Mouse (Mus musculus): ENCODE data around the gene Cdk9. TPM values are rescaled to one million over a fixed set of nuclear protein-coding genes. Genes with fewer than 3 reads are reported as not detected.
A peak's percentile ranks its signal among the peaks of the same experiment; 100 is the strongest.

The Cdk9 gene
- polyA plus RNA-seq, 1 experiment from 2014 or later: 126 TPM

DNA sequence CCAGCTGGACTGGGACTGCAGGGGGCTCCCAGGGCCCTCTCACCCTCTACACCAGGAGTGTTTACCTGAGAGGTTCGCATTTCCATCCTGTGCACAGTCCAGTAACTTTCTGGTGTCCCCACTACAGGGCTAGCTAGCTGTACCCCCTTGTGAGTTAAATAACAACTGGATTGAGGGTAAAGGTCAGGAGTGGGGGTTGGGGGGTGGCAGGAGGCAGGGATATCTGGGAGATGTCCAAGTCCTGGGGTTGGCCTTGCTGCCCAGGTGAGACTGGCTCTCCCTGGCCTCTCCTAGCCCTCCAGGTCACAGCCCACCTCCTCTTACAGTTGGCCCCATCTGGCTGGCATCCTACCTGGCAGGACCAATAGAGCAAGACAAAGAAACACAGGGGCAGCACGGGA, 8.9 kb downstream of the Cdk9 start, which contains the start of gene Fpgs:
TSS of gene Fpgs (minus strand) at position 125 of the 401 bp plus-strand sequence.
- Histone ChIP-seq H3K4me2 (replicated peaks) (no peak within 1 kb of the TSS), H3K9ac (no peak within 1 kb of the TSS), H3K4me1 (no peaks in the 10 kb centered on the region), H3K27ac (no peak within 1 kb of the TSS), H3K36me3 (peaks cover 65% of the 10 kb centered on the region), H3K27me3 (no peaks in the 10 kb centered on the region), H3K4me3 (no peak within 1 kb of the TSS), H3K9me3 (no peaks in the 10 kb centered on the region)
- WGBS: 89% methylated on average over 2 of the region's 2 CpGs
- ATAC-seq (ENCODE audit: insufficient number of reproducible peaks, insufficient read depth, low FRiP score, low TSS enrichment): no peak

DNA sequence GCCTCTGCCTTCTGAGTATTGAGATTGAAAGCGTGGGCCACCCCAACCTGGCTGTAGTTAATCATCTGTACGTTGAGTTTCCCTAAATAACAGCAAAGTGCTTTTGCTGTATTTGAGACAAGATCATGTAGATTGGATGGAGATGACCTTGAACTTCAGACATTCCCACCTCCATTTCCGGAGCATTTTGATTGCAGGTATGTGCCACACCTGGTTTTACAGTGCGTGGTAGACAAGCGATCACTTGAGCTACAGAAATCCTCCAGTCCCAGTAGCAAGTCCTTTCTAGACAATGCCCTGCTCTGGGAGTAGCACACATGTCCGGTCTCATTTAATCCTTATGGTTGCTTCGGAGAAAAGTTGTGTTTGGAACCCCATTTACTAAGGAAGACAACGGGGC, 9.8 kb downstream of the Cdk9 start:
- H3K4me1 ChIP-seq: no peaks in the 10 kb centered on the region
- WGBS: 91% methylated on average over 8 of the region's 8 CpGs
- no peaks in the 10 kb centered on the region for H3K27me3 ChIP-seq
- H3K36me3 ChIP-seq: peaks cover 56% of the 10 kb centered on the region
- no peak for ATAC-seq (ENCODE audit: insufficient number of reproducible peaks, insufficient read depth, low FRiP score, low TSS enrichment)
- H3K27ac ChIP-seq: no peak overlapping the region
- no peak overlapping the region for H3K4me2 ChIP-seq (replicated peaks)
- H3K9ac ChIP-seq: no peak overlapping the region
- H3K9me3 ChIP-seq: no peaks in the 10 kb centered on the region
- no peak overlapping the region for H3K4me3 ChIP-seq

DNA sequence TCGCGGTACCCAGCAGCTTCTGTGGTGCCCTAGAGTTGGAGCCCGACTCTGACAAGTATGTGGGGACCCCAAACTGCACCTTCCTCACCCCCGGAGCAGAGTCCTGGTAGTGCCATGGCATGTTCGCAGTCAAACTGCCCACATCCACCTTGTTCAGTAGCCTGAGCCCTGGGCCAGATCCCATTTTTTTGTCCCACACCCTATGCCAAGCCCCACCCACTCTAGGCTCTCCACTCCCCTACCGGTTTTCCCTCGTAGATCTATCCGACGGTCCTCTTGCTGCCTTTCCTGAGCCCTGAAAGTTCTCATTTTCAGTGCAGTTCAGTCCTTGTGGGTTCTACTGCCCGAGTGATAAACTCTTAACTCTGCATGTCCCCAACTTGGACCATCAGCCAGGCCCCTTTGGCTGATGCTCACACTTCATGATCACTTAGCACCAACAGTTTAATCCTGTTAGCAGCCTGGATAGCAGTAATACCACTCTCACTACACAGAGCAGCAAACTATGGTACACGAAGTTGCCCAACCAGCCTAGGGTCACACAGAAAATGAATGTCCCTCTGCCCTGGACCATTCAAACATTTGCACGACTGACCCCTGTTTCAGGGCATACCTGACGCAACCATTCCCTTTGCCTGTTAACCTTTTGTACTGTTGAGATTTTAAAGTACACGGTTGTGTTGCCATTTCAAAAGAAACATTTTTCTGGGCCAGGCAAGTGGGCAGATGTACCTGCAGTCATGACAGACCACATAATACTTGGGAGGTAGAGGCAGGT, 11.7 kb downstream of the Cdk9 start:
- Histone ChIP-seq H3K27me3 (no peaks in the 10 kb centered on the region), H3K9ac (no peak overlapping the region), H3K9me3 (no peaks in the 10 kb centered on the region), H3K4me1 (no peaks in the 10 kb centered on the region), H3K36me3 (peaks cover 38% of the 10 kb centered on the region), H3K4me2 (replicated peaks) (no peak overlapping the region), H3K27ac (no peak overlapping the region), H3K4me3 (no peak overlapping the region)
- WGBS: 90% methylated on average over 14 of the region's 14 CpGs
- no peak for ATAC-seq (ENCODE audit: insufficient number of reproducible peaks, insufficient read depth, low FRiP score, low TSS enrichment)

DNA sequence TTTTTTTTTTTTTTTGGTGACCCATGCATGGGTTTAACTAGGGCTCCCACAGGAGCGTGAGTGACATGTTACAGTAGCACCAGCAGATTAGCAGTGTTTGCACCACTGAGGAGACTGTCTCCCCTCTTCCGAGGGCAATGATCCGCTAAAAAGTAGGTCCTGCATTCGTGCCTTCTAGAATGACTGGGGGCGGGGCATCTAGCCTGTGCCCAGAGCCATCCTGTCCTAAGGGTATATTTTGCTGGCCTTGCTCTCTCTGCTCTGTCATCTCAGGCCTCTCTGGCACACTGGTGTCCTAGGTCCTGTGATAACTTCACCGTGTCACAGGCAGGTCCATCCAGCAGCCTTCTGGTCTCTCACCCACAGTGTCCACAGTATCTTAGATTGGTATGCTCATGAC, 13.2 kb downstream of the Cdk9 start:
- Histone ChIP-seq H3K27me3 (no peaks in the 10 kb centered on the region), H3K4me1 (no peaks in the 10 kb centered on the region), H3K4me3 (no peak overlapping the region), H3K27ac (no peak overlapping the region), H3K9ac (no peak overlapping the region), H3K9me3 (no peaks in the 10 kb centered on the region), H3K4me2 (replicated peaks) (no peak overlapping the region), H3K36me3 (peaks cover 23% of the 10 kb centered on the region)
- ATAC-seq (ENCODE audit: insufficient number of reproducible peaks, insufficient read depth, low FRiP score, low TSS enrichment): no peak
- WGBS: 74% methylated on average over 6 of the region's 6 CpGs

DNA sequence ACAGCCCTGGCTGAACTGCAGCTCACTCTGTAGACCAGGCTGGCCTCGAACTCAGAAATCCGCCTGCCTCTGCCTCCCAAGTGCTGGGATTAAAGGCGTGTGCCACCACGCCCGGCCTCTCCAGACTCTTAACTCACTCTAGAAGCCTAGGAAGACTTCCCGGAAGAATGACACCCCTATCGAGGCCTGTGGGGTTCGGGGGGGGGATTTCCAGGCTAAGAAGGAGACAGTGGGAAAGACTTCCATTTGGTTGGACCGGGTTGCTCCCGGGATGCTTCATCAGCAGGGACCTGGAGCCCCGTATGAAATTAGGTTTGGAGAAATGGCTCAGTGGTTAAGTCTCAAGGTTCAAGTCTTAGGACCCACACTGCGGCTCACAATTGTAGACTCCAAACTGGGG, 18.2 kb downstream of the Cdk9 start:
- no peaks in the 10 kb centered on the region for H3K27me3 ChIP-seq
- no peaks in the 10 kb centered on the region for H3K9me3 ChIP-seq
- peaks cover 18% of the 10 kb centered on the region for H3K4me1 ChIP-seq
- H3K27ac ChIP-seq: peak overlapping the region; percentile 84
- peak overlapping the region; percentile 81 for H3K4me2 ChIP-seq (replicated peaks)
- peak overlapping the region; percentile 92; the same call in 1 of the 2 replicates for H3K4me3 ChIP-seq
- ATAC-seq (ENCODE audit: insufficient number of reproducible peaks, insufficient read depth, low FRiP score, low TSS enrichment): no peak
- no peak overlapping the region; the same call in 1 of the 2 replicates for H3K9ac ChIP-seq
- H3K36me3 ChIP-seq: no peaks in the 10 kb centered on the region
- 85% methylated on average over 12 of the region's 12 CpGs for WGBS

DNA sequence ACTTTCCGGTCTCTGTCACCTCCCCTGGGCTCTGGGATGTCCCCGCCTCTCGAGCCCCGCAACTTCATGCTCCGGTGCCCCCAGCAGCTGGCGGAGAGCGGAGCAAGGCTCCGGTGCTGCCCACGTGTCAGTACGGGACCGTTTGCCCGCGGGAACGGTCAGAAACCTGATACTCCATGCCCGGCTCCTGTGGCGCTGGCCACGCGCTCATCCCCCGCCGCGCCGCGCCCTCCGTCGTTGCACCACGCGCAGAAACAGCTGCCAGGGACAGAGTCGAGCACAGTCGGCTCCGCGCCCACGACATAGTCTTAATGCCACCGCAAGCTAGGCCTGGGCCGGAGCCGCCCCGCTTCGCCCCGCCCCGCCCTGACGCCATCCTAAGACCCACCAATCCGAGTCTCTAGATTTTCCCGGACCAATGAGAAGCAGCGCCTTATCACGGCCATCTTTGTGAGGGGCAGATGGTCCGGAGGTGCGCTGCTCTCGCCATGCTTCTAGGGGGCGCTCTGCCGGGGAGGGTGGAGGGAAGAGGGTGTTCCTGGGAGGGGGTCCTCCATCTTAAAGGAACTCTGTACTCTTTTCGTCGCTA, 19.0 kb downstream of the Cdk9 start:
- H3K27me3 ChIP-seq: no peaks in the 10 kb centered on the region
- WGBS: under 1% methylated on average over 51 of the region's 51 CpGs
- peak overlapping the region; percentile 84 for H3K27ac ChIP-seq
- H3K4me1 ChIP-seq: peaks cover 18% of the 10 kb centered on the region
- peak overlapping the region; percentile 89 for H3K9ac ChIP-seq
- peak; percentile 94 for ATAC-seq (ENCODE audit: insufficient number of reproducible peaks, insufficient read depth, low FRiP score, low TSS enrichment)
- peak overlapping the region; percentile 92 for H3K4me3 ChIP-seq
- peak overlapping the region; percentile 81 for H3K4me2 ChIP-seq (replicated peaks)
- H3K9me3 ChIP-seq: no peaks in the 10 kb centered on the region
- no peaks in the 10 kb centered on the region for H3K36me3 ChIP-seq

DNA sequence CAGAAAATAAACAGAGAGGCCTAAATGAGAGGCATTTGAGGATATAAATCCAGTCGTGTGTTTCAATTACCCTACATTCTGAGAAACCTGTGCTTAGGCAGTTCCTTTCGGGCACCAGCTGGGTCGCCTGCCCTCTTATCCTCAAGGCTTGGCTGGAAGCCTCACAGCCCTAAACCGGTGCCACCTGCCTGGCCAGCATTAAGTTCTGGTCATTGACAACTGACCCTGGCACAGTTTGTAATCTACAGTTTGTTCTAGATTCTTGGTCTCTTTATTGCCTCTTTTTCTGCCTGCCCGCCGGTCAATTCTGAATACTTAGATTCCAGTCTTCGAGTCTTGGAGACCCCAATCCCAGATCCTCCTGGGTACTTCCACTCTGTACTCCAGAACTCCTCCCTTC, 19.6 kb downstream of the Cdk9 start:
- peaks cover 18% of the 10 kb centered on the region for H3K4me1 ChIP-seq
- H3K27ac ChIP-seq: 0 out of 2 replicates have a peak overlapping the region, but pooled peaks have one; percentile 81
- H3K4me2 ChIP-seq (replicated peaks): peak overlapping the region; percentile 81

DNA sequence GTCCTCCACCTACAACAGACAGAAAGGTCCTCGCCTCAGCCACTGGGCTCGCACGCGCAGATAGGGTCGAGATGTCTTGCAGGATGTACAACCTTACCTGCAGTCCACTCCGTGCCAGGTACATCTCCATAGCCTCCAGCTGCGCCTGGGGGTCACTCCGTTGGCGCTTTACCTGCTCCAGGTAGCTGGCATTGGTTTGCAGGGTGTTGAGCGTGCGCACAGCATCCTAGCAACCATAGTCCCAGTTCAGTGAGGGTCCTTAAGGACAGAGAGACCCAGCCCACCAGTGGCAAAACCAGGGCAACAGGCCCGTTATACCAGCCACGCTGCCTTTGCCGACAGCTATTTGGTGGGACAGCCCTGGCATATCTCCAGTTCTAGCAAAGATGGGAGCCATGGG, 20.4 kb downstream of the Cdk9 start:
- Histone ChIP-seq H3K4me2 (replicated peaks) (peak overlapping the region; percentile 81), H3K36me3 (peaks cover 5% of the 10 kb centered on the region), H3K4me1 (peaks cover 18% of the 10 kb centered on the region), H3K27ac (no peak overlapping the region), H3K27me3 (no peaks in the 10 kb centered on the region), H3K4me3 (no peak overlapping the region), H3K9me3 (no peaks in the 10 kb centered on the region), H3K9ac (no peak overlapping the region)
- 94% methylated on average over 14 of the region's 14 CpGs for WGBS
- ATAC-seq (ENCODE audit: insufficient number of reproducible peaks, insufficient read depth, low FRiP score, low TSS enrichment): no peak

More for the DNA sequence above, 19.6 kb downstream of the Cdk9 start:
- peak overlapping the region; percentile 89 for H3K9ac ChIP-seq
- no peak for ATAC-seq (ENCODE audit: insufficient number of reproducible peaks, insufficient read depth, low FRiP score, low TSS enrichment)
- no peaks in the 10 kb centered on the region for H3K27me3 ChIP-seq
- no peaks in the 10 kb centered on the region for H3K9me3 ChIP-seq
- peak overlapping the region; percentile 92 for H3K4me3 ChIP-seq
- 19% methylated on average over 7 of the region's 7 CpGs for WGBS
- no peaks in the 10 kb centered on the region for H3K36me3 ChIP-seq

DNA sequence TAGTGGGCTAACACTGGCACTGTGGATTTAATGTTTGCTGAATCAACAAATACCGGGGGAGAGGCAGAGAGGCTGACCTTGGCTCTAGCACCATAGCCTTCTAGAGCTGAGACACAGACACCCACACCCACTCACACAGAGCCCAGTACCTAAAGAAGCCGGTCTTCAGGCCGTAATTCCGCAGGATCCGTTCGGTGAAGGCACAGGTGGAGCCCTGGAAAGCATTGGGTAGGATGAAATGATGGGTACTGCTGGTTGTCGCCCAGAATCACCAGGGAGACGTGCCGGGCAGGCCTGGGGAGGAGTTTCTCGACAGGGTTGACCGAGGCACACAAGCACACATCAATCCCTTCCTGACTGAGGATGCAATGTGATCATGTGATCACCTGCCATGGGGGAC, 21.8 kb downstream of the Cdk9 start:
- H3K36me3 ChIP-seq: peaks cover 20% of the 10 kb centered on the region
- no peak overlapping the region for H3K4me3 ChIP-seq
- no peak overlapping the region for H3K9ac ChIP-seq
- no peak overlapping the region for H3K27ac ChIP-seq
- ATAC-seq (ENCODE audit: insufficient number of reproducible peaks, insufficient read depth, low FRiP score, low TSS enrichment): no peak
- WGBS: 84% methylated on average over 11 of the region's 11 CpGs
- no peak overlapping the region for H3K4me2 ChIP-seq (replicated peaks)
- peaks cover 18% of the 10 kb centered on the region for H3K4me1 ChIP-seq
- no peaks in the 10 kb centered on the region for H3K27me3 ChIP-seq
- H3K9me3 ChIP-seq: no peaks in the 10 kb centered on the region

DNA sequence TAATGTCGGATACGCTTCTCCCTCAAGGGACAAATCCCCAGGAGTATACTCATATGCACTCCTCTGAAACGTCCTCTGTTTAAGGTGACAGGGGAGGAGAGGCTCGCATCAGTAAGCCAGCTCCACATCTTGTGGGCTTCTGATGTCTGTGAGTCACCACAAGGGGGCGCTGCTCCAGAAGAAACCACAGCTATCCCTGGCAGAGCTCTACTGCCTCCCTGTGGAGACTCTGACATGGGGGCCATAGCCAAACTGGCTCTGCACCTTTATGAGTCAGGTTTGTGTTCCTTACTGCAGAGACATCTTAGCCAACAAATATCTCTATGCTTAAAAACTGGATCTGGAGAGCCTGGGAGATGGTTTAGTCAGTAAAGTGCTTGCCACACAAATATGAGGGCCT, 23.5 kb downstream of the Cdk9 start:
- Histone ChIP-seq H3K9ac (no peak overlapping the region), H3K4me2 (replicated peaks) (no peak overlapping the region)
- no peak for ATAC-seq (ENCODE audit: insufficient number of reproducible peaks, insufficient read depth, low FRiP score, low TSS enrichment)

DNA sequence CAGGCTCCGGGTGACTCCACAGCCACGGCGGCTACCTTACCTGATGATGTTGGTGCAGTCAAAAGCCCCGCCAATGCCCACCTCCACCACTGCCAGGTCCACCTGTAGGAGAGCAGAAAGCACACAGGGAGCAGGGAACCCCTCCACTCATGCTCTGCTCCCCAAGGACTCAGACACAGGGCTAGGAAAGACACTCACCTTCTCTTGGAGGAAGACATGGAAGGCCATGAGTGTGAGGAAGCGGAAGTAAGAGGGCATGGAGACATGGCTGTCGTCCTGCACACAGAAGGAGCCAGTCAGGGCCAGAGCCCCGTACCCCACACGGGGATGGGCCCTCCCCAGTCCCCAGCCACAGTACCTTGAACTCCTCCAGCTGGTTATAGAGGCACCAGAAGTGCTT, 25.3 kb downstream of the Cdk9 start:
- Histone ChIP-seq H3K9ac (no peak overlapping the region), H3K27me3 (no peaks in the 10 kb centered on the region), H3K4me2 (replicated peaks) (no peak overlapping the region), H3K4me3 (no peak overlapping the region), H3K4me1 (peaks cover 10% of the 10 kb centered on the region; the same call in 1 of the 2 replicates), H3K36me3 (peaks cover 55% of the 10 kb centered on the region), H3K27ac (no peak overlapping the region), H3K9me3 (no peaks in the 10 kb centered on the region)
- 95% methylated on average over 8 of the region's 8 CpGs for WGBS
- no peak for ATAC-seq (ENCODE audit: insufficient number of reproducible peaks, insufficient read depth, low FRiP score, low TSS enrichment)

More for the DNA sequence above, 23.5 kb downstream of the Cdk9 start:
- Histone ChIP-seq H3K27me3 (no peaks in the 10 kb centered on the region), H3K36me3 (peaks cover 36% of the 10 kb centered on the region), H3K9me3 (no peaks in the 10 kb centered on the region), H3K4me1 (peaks cover 18% of the 10 kb centered on the region), H3K4me3 (no peak overlapping the region), H3K27ac (no peak overlapping the region)
- 22% methylated on average over 5 of the region's 5 CpGs for WGBS

DNA sequence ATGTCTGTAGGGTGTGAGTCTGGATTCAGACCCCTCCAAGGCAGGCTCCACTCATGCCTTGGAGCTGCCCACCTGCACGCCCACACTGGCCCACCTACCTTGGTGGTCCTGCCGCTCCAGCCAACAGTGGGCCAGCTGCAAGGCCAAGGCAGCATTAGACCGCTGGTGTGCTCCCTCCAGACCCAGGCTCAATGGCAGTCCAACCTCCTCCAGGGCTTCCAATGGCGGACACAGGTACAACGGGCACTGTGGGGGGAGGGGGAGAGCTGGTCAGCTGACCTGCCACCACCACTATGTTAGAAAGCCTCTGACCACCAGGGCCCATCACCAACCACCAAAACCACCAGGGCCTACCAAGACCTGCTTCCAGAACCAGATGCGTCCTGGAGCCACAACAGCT, 26.2 kb downstream of the Cdk9 start:
- H3K27me3 ChIP-seq: no peaks in the 10 kb centered on the region
- no peaks in the 10 kb centered on the region for H3K9me3 ChIP-seq
- no peak overlapping the region for H3K4me3 ChIP-seq
- H3K27ac ChIP-seq: no peak overlapping the region
- WGBS: 94% methylated on average over 6 of the region's 6 CpGs
- no peak for ATAC-seq (ENCODE audit: insufficient number of reproducible peaks, insufficient read depth, low FRiP score, low TSS enrichment)
- H3K4me2 ChIP-seq (replicated peaks): no peak overlapping the region
- peaks cover 59% of the 10 kb centered on the region for H3K36me3 ChIP-seq
- peaks cover 16% of the 10 kb centered on the region for H3K4me1 ChIP-seq
- no peak overlapping the region for H3K9ac ChIP-seq

Measured in embryonic facial prominence, embryonic 12.5 days (tissue).